Mouse (Mus musculus) brain, adult 2 months (tissue): Measurements from ENCODE around the gene Nsg1.
A peak's percentile ranks its signal among the peaks of the same experiment; 100 is the strongest.

ENCODE experiments used
- DNase-seq: peaks from one replicate; pipeline ENCODE4 v3.0.0; 2011; ENCODE audit warnings: low read depth, low spot score

Gene Nsg1

DNA sequence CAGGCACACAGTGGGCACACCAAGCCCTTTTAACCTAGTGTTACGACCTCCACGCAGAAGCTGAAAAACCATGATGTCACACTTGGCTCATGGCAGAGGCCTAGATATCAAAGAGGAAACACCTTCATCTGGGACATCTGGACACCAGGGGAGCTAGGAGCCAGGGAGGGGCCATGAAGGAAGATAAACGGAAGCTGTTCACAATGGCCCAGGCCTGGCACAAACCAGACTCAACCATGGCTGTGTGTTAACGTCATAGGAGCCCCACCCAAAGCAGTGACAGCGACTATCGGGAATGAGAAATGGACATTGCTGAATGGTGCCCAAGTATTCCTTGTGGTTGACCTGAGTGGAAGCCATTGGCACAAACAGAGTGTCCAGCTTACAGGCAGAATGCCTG is 13.2 kb downstream of the Nsg1 start:
- no peak for DNase-seq

DNA sequence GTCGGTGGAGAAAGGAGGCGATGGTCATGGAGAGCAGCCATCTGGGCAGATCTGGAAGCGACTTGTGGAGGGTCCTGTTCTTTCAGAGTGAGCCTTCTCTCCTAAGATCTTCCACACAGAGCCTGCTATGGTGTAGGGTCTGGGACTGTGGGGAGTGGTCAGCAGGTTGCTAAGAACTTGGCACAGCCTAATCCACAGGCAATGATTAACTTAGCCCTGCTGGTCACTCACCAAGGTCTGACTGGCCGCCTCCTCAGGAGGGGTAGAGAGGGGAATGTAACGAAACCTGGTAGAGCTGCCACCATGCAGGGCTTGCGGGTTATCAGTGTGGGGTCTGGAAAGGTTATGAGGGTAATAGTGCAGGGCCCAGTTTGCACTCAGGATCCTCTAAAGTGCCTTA is 18.8 kb downstream of the Nsg1 start:
- DNase-seq: no peak

DNA sequence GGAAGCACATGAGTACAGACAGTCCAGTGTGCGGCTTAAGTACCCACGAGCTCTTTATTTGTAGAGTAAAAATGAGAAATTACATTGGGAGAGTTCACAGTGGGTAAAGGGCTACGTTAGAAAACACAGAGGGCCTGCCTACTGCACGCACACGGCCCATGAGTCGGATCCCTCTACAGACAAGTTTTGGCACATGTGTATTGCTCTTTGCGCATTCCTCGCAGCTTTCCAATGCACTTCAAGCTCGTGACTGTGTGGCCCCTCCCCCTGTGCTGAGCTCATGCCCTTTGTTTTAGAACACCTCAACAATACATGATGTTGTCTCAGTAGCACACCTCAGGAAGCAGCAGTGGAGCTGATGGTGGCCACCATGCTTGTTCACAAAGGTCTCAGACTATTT is 22.5 kb downstream of the Nsg1 start:
- DNase-seq: peak; percentile 37

GRCm38 (mm10) chr5:38136247-38136646 is 23.5 kb downstream of the Nsg1 start:
- DNase-seq: no peak

DNA sequence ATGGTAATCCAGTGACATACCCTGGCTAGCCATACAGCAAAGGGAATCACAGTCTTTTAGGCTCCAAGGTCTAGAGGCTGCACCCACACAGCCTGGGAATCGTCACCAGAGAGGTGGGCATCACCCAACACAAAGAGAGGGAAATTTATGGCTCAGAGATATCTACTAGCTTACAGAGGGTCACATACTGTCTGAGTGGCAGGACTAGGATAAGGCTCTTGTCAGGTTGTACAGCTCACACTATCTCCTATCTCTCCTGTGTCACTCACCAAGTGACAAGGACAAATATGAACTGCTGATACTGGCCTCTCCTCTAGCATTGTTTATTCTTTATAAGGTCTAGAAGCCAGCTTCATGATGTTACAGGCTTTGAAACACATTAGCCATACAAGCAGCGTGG is 30.4 kb downstream of the Nsg1 start:
- no peak for DNase-seq

DNA sequence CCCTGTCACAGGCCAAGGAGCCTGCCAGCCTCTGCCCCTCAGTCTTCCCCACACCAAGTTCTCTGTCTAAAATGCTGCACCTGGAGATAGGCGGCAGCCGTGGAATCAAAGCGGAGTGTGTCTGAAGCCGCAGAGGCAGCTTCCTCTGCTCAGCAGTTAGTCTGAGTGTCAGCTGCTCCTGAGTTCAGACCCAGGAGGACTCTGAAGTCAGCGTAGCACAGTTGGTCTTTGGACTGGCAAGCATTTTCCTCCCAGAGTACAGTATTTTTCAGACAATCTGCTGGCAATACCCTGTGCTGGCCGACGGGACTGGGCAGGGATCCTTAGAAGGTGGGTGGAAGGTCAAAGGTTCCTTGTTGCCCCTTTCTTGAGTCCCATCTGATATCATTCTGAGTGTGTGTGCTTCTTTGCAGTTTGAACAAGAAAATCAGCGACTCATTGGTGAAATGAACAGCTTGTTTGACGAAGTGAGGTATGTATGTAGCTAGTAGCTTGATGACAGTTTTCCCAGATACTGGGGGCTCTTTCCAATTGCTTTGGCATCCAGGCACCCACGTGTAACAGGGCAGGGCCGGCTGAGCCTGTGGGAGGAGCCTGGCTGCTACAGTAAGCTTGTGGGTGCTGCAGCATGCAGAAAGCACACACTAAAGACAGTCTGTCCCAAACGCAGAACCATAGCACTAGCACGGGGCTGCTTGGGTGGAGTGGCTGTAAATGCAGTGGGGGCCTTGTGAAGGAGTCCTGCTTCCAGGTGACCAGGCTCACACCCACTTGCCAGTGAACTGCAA is 33.0 kb downstream of the Nsg1 start:
- DNase-seq: peak; percentile 51

DNA sequence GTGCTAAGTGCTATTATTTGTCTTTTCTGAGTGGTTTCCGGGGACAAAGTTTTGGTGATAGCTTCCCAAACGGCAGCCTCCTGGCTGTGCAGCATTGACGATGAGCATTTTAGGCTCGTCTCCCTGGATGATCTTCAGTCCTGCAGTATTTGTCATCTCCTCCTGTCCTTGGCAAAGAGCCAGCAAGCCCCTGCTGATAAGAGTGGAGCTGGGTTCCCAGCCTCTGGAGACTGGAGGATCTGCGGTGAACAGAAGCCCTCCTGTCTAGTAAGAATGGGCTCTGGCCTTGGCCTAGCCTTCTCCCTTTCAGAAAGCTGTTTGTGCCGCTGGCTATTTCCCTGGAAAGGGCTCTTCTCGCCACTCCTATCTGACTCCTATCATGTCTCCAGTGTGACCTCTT is 38.0 kb downstream of the Nsg1 start:
- DNase-seq: no peak

DNA sequence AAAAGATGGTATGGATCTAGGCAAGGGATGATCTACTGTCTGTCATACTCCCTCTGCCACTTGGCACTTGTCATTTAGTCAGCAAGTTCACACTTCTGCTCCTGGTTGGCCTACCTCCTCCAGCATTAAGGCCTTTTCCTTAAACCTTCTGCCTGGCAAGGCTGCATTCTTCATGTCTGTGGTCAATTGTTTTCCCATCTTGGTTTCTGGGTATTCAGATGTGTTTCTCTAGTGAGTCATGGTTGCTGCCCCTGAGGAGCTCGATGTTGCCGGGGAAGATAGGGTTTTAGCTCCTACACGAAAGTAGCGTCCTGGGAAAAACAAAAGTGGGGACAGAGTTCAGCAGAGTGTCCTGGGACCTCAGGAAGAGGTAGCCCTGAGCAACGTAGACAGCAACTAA is 40.4 kb downstream of the Nsg1 start:
- no peak for DNase-seq

DNA sequence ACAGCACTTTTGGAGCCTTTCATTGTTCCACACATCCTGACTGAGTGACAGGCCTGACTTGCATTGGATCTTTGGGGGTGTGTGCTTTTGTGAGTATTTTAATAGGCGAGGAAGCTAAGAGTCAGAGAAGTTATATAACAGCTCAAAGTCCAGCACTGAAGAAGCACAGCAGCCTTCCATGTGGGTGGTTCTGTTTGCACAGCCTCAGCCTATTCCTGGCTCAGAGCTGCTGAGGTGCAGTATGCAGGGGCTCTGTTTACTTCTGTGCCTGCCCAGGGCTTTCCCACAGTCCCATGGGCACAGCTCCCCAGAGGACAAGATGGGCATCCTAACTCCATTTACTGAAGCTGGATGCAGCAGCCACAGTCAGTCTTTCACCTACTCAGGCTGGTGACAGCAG is 42.7 kb downstream of the Nsg1 start:
- peak; percentile 92 for DNase-seq

- DNase-seq: no peak
Observed at GRCm38 (mm10) chr5:38114526-38114925, 45.2 kb downstream of the Nsg1 start.

GRCm38 (mm10) chr5:38106807-38107206 is 52.9 kb downstream of the Nsg1 start:
- DNase-seq: no peak

DNA sequence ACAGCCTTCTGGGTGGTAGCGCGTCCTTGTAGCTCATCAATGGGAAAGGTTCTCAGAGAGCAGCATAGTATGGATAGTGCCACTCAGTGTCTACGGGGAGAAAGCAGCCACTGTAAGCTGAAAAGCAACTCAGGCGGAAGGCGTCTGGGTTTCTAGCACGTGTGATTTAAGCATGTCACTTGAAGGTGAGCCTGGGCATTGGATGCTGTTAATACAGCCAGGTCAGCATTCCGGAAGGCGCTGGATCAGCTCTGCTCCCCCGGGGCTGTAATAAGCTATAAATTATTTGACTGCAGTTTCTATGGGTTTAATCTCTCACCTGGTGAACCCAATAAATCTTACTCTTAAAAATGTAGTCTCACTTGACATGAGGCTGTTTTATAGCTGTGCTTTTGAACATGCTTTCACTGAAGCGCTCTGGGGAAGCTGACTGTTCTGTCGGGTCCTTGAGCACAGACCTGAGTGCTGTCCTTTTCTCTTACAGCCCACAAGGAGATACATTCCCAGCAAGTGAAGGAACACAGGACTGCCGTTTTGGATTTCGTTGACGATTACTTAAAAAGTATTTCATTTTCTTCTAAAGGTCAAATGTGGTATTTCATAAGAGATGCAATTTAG is 53.5 kb downstream of the Nsg1 start:
- no peak for DNase-seq

DNA sequence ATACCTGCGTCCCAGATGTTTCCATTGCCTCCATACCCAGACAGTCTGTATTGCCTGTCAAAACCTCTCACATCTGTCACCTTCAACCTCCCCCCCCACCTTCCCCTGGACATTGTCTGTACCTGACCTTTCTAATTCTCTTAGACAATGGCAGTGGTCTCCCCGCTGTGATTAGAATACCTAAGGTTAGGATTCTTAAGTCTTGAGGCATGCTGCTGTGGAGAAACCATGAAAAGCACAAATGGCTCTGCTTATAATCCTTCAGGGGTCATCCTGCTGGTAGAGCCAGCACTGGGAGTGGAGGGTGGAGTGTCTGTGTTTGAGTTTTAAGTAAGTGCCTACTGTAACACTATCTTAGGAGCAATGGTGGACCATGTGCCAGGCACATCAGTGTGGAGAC is 56.8 kb downstream of the Nsg1 start:
- DNase-seq: no peak

DNA sequence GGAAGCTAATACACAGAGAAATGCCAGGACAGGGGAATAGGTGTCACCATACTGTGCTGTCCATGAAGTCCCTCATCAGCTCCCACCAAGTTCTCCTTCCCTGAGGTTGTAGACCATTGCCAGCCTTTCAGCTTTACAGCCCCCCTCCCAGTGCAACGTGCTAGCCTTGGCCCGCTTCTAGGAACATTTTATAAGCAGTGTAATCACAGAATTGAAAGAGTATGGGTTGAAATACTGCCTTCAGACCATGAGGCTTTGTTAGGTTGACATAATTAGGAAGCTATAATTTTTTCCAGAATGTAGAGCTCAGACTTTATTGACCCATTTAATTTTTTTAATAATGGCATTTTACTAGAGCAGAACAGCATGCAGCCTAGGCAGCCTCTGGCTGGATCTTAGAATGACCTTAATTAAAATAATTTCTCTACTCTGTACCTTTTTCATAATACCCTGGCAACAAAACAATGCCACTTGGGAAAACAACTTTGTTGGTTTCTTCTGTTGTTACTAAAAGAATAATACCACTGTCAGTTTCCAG is 60.5 kb downstream of the Nsg1 start:
- DNase-seq: no peak

- peak; percentile 75 for DNase-seq
Observed at GRCm38 (mm10) chr5:38097501-38098093, 62.1 kb downstream of the Nsg1 start.

DNA sequence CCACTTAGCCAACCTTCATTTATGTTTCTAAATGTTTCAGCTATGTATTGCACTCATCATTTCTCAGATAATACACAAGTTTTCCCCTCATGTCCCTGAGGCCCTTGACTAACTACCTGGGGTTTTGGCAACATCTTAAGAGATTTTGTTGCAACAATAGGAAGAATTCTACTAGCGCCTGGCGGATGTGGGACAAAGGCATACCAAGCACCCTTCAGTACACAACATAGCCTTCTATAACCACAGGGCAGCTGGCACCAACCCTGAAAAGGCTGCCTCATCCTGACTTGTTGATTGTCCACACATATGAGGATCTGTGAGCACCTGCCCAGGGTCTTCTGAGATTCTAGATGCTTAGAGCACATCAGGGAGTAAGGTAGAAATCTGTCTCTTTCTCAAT is 65.4 kb downstream of the Nsg1 start:
- no peak for DNase-seq

DNA sequence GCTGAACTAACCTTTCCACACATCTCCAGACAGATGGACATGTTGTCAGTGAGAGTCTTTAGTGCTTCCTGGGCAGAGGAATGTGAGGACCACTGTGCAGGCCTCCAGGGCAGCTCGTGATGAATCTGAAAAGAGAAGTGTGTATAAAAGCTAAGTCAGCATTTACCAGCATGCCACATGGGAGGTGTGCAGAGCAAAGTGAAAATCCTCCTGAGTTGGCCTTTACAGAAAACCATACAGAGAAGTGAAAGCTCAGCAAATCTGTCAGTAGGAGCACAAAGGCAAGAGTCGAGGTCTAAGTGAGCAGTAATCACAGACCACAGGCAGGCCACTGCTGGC is 67.8 kb downstream of the Nsg1 start:
- no peak for DNase-seq

- DNase-seq: peak; percentile 74
Observed at GRCm38 (mm10) chr5:38091046-38091965, 68.4 kb downstream of the Nsg1 start.

- no peak for DNase-seq
Observed at GRCm38 (mm10) chr5:38090581-38090980, 69.1 kb downstream of the Nsg1 start.

DNA sequence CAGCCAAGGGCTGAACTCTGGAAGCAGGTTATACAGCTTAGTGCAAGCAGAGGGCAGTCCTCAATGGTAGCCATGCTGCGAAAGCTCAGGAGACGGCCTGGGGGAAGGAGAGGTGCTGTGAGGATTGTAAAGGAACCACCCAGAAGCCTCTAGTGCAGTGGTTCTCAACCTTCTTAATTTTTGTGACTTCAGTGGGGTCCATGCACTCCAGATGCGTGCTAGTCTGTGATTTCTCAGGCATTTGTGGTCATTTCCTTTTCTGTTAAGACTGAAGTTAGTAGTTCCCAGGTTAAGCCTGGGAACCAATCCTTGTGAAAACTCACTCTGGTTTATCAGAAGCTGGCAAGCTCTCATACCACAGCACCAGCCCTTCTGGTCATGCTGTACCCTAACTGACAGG is 69.6 kb downstream of the Nsg1 start:
- no peak for DNase-seq
